Mouse (Mus musculus): ENCODE results near the gene Nr1d1. TPM values are rescaled to one million over a fixed set of nuclear protein-coding genes. Genes with fewer than 3 reads are reported as not detected.

Nr1d1 gene
- polyA plus RNA-seq, 1 experiment from 2014 or later, result 0.93 TPM

Other genes with a start within 250 kb of the Nr1d1 start
- gene Ikzf3, start 229.3 kb downstream of the Nr1d1 start, polyA plus RNA-seq (2015; fragmentation: Nextera tagmentation; extraction: Ambion mirVana), result 0.49 and 0.52 TPM in 2 replicates
- gene Zpbp2, start 224.2 kb downstream of the Nr1d1 start, polyA plus RNA-seq (2015; fragmentation: Nextera tagmentation; extraction: Ambion mirVana), result 0.11 and 0.31 TPM in 2 replicates
- 82.8 and 83.6 TPM in 2 replicates for gene Ormdl3, start 188.0 kb downstream of the Nr1d1 start, polyA plus RNA-seq (2015; fragmentation: Nextera tagmentation; extraction: Ambion mirVana)
- not detected in 2 replicates for gene Lrrc3c, start 177.0 kb downstream of the Nr1d1 start, polyA plus RNA-seq (2015; fragmentation: Nextera tagmentation; extraction: Ambion mirVana)
- 1.2 and 1.4 TPM in 2 replicates for gene Gm12355, start 149.7 kb downstream of the Nr1d1 start, polyA plus RNA-seq (2015; fragmentation: Nextera tagmentation; extraction: Ambion mirVana)
- not detected in 2 replicates for gene Gsdma3, start 149.0 kb downstream of the Nr1d1 start, polyA plus RNA-seq (2015; fragmentation: Nextera tagmentation; extraction: Ambion mirVana)
- gene Gsdma2, start 128.6 kb downstream of the Nr1d1 start, polyA plus RNA-seq (2015; fragmentation: Nextera tagmentation; extraction: Ambion mirVana), result not detected in 2 replicates
- 0.10 and 0.13 TPM in 2 replicates for gene Gsdma, start 111.0 kb downstream of the Nr1d1 start, polyA plus RNA-seq (2015; fragmentation: Nextera tagmentation; extraction: Ambion mirVana)
- 210 and 212 TPM in 2 replicates for gene Psmd3, start 92.8 kb downstream of the Nr1d1 start, polyA plus RNA-seq (2015; fragmentation: Nextera tagmentation; extraction: Ambion mirVana)
- not detected in 2 replicates for gene Csf3, start 74.1 kb downstream of the Nr1d1 start, polyA plus RNA-seq (2015; fragmentation: Nextera tagmentation; extraction: Ambion mirVana)
- gene Med24, start 45.9 kb downstream of the Nr1d1 start, polyA plus RNA-seq (2015; fragmentation: Nextera tagmentation; extraction: Ambion mirVana), result 56.0 and 61.0 TPM in 2 replicates
- 34.1 and 34.3 TPM in 2 replicates for gene Thra, start 34.7 kb downstream of the Nr1d1 start, polyA plus RNA-seq (2015; fragmentation: Nextera tagmentation; extraction: Ambion mirVana)
- gene Msl1, start 20.2 kb upstream of the Nr1d1 start, polyA plus RNA-seq (2015; fragmentation: Nextera tagmentation; extraction: Ambion mirVana), result 28.9 and 29.2 TPM in 2 replicates
- gene Casc3, start 29.6 kb upstream of the Nr1d1 start, polyA plus RNA-seq (2015; fragmentation: Nextera tagmentation; extraction: Ambion mirVana), result 39.5 and 40.0 TPM in 2 replicates
- 4.2 and 4.4 TPM in 2 replicates for gene Rapgefl1, start 61.5 kb upstream of the Nr1d1 start, polyA plus RNA-seq (2015; fragmentation: Nextera tagmentation; extraction: Ambion mirVana)
- 4.9 and 5.4 TPM in 2 replicates for gene Wipf2, start 88.3 kb upstream of the Nr1d1 start, polyA plus RNA-seq (2015; fragmentation: Nextera tagmentation; extraction: Ambion mirVana)
- 31.4 and 32.3 TPM in 2 replicates for gene Cdc6, start 132.5 kb upstream of the Nr1d1 start, polyA plus RNA-seq (2015; fragmentation: Nextera tagmentation; extraction: Ambion mirVana)
- gene Rara, start 152.5 kb upstream of the Nr1d1 start, polyA plus RNA-seq (2015; fragmentation: Nextera tagmentation; extraction: Ambion mirVana), result 46.5 and 49.8 TPM in 2 replicates
- gene Gjd3, start 207.7 kb upstream of the Nr1d1 start, polyA plus RNA-seq (2015; fragmentation: Nextera tagmentation; extraction: Ambion mirVana), result 0.41 and 0.78 TPM in 2 replicates
- 270 and 275 TPM in 2 replicates for gene Top2a, start 248.9 kb upstream of the Nr1d1 start, polyA plus RNA-seq (2015; fragmentation: Nextera tagmentation; extraction: Ambion mirVana)

Data from limb, embryonic 13.5 days (tissue).